Mouse (Mus musculus): ENCODE data around the gene Lrig1. TPM values are rescaled to one million over a fixed set of nuclear protein-coding genes. Genes with fewer than 3 reads are reported as not detected.
"Not testable (repeated sequence)": the region's sequence is repeated elsewhere in the genome, so short reads cannot be mapped to it uniquely, and the experiment has no call there.

The Lrig1 gene
- total RNA-seq, 1 experiment from 2014 or later, result 14.4 TPM

- DNase-seq, result no peak
Measured at GRCm38 (mm10) chr6:94575526-94576166, 124.3 kb downstream of the Lrig1 start.

DNA sequence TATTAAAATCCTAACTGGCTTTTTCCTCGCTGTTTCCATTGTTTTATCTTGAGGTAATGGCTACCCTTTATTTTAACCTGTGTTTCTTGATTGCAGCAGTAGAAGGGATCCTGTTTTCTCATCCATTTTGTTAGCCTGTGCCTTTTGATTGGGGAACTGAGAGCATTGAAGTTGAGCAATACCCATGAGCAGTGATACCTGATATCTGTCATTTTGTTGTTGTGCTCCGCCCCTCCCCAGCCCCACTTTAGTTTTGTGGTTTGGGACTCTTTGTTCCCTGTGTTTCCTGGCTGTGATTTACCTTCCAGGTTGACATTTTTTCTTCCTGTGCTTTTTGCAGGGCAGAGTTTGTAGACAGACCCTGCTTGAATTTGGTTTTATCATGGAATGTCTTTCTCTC, 131.9 kb downstream of the Lrig1 start:
- no peak for DNase-seq

- no peak for DNase-seq
Measured at GRCm38 (mm10) chr6:94565766-94566165, 134.2 kb downstream of the Lrig1 start.

DNA sequence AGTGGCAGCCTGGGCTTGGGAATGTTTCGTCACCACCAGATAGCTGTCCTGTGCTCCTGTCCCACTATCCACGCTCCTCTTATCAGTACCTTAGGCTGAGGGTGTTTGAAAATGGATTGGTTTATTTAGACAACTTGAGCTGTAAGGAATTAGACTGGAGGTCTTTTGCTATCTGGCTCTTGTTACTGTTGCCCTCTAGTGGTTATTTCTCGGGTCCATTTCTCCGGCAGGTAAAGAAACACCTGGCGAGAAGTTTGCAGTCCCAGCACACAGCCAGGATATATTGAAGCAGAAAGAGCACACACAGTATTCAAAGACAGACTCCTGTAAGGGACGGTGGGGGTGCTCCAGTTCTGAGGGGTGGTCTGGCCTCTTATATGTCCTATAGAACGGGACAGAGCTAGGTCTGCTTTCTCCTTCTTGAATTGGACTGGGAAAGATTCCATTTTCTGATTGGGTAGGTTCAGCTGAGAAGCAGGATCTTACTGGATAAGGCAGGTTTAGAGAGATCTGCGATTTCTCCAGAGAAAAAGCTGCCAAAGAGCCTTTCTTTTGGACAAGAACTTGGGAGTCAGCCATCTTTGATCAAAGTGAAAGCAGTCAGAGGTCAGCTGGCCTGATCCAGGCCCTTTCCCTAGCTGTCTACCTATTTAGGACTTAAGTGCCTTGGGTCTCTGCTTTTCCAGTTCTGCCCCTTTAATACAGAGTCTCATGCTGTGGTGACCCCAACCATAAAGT, 136.6 kb downstream of the Lrig1 start:
- no peak for DNase-seq

GRCm38 (mm10) chr6:94561346-94561745, 138.6 kb downstream of the Lrig1 start:
- no peak for DNase-seq

- no peak for DNase-seq
Measured at GRCm38 (mm10) chr6:94560896-94561295, 139.1 kb downstream of the Lrig1 start.

DNA sequence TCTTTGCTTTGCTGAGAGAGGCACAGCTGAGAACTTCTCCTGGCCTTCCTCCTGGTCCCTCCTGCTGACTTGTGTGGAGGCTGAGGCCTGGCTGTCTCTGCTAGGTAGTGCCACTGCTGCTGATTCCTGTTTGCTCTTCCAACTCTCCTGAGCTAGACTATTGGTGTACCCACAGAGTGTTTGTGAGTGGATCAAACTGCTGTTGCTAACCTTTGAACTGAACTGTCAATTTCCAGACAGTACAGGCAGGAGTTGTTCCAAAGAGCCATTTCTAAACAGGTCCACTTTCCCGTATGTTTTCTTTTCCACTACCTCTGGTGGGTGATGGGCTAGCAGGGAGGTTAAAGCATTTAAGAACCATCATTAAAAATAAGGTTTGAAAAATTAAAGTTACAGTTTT, 141.4 kb downstream of the Lrig1 start:
- not testable (repeated sequence) for DNase-seq

Small RNA genes lying within 50 kb of the gene (microRNA-seq; reads per million reads assigned to microRNA genes)
- 0 reads per million in 2 experiments for gene Mir7041

Other genes with a start within 250 kb of the Lrig1 start
- 12.8 and 18.8 TPM in 2 replicates for gene Slc25a26, start 199.8 kb downstream of the Lrig1 start, total RNA-seq (2021)

All from adrenal gland, postnatal 25 days (tissue).